Mouse (Mus musculus) kidney, adult 2 months (tissue): ENCODE results near the gene Lgals3bp.

Source experiments
- CTCF ChIP-seq: fragments of 200-500 bp; conservative IDR thresholded peaks from 2 replicates; pipeline ENCODE4 v1.5.1; 2011; ENCODE audit warnings: low read depth, mild to moderate bottlenecking, control low read depth, low read length, moderate library complexity, mixed read lengths; ENCODE audit not compliant: insufficient read depth, insufficient read length
- POLR2A ChIP-seq: fragments of 200-500 bp; IDR thresholded peaks from one replicate; pipeline ENCODE4 v1.6.1; 2011; ENCODE audit warnings: low read depth, low read length, control low read depth

GRCm38 (mm10) chr11:118445843-118446242, 44.0 kb upstream of the Lgals3bp start:
- peak; percentile 99 for TF ChIP-seq CTCF
- no peak for TF ChIP-seq POLR2A
